Mouse (Mus musculus) limb, embryonic 15.5 days (tissue): Measurements from ENCODE around the gene Cdk6. TPM values are rescaled to one million over a fixed set of nuclear protein-coding genes. Genes with fewer than 3 reads are reported as not detected.

ENCODE experiments used
- ATAC-seq: fragments of 200-750 bp; cut with Nextera tagmentation; 2 replicates; pipeline ENCODE4 v1.8.0; 2017; ENCODE audit warnings: low read depth, moderate TSS enrichment; ENCODE audit not compliant: insufficient number of reproducible peaks, low FRiP score, low TSS enrichment
- H3K27ac ChIP-seq: fragments of 300-500 bp; sonication (generic); 2 replicates; pipeline ENCODE4 v1.5.1; 2015; ENCODE audit warnings: moderate library complexity, mild to moderate bottlenecking, inconsistent platforms
- H3K27me3 ChIP-seq: fragments of 300-500 bp; sonication (generic); 2 replicates; pipeline ENCODE4 v1.6.1; 2015; ENCODE audit warnings: inconsistent platforms
- H3K36me3 ChIP-seq: fragments of 300-500 bp; sonication (generic); 2 replicates; pipeline ENCODE4 v1.6.1; 2015; ENCODE audit warnings: inconsistent platforms
- H3K4me1 ChIP-seq: fragments of 300-500 bp; sonication (generic); 2 replicates; pipeline ENCODE4 v1.6.1; 2015; ENCODE audit warnings: inconsistent platforms
- H3K4me2 ChIP-seq: fragments of 300-500 bp; sonication (generic); 2 replicates; pipeline ENCODE4 v1.6.1; 2015; ENCODE audit warnings: mild to moderate bottlenecking, inconsistent platforms
- H3K4me3 ChIP-seq: fragments of 300-500 bp; sonication (generic); 2 replicates; pipeline ENCODE4 v1.5.1; 2015; ENCODE audit warnings: mild to moderate bottlenecking, inconsistent platforms
- H3K9ac ChIP-seq: fragments of 300-500 bp; sonication (generic); 2 replicates; pipeline ENCODE4 v1.6.1; 2015; ENCODE audit warnings: inconsistent platforms
- H3K9me3 ChIP-seq: fragments of 300-500 bp; sonication (generic); 2 replicates; pipeline ENCODE4 v1.6.1; 2016; ENCODE audit warnings: inconsistent platforms
- WGBS: fragments of 180-500 bp; shearing (Covaris S2); methylation state at CpG from one replicate; pipeline ENCODE4 v1.1.7; 2015; 5-methylcytosine and 5-hydroxymethylcytosine counted together
- polyA plus RNA-seq: library from polyadenylated mRNA; unstranded; fragments of >200 nt; fragmentation: Nextera tagmentation; extraction: Ambion mirVana; gene quantifications from 2 replicates; pipeline ENCODE4 v1.2.1, GENCODE M21; 2015

The Cdk6 gene
- polyA plus RNA-seq, 1 experiment from 2014 or later, result 24.7 TPM

DNA sequence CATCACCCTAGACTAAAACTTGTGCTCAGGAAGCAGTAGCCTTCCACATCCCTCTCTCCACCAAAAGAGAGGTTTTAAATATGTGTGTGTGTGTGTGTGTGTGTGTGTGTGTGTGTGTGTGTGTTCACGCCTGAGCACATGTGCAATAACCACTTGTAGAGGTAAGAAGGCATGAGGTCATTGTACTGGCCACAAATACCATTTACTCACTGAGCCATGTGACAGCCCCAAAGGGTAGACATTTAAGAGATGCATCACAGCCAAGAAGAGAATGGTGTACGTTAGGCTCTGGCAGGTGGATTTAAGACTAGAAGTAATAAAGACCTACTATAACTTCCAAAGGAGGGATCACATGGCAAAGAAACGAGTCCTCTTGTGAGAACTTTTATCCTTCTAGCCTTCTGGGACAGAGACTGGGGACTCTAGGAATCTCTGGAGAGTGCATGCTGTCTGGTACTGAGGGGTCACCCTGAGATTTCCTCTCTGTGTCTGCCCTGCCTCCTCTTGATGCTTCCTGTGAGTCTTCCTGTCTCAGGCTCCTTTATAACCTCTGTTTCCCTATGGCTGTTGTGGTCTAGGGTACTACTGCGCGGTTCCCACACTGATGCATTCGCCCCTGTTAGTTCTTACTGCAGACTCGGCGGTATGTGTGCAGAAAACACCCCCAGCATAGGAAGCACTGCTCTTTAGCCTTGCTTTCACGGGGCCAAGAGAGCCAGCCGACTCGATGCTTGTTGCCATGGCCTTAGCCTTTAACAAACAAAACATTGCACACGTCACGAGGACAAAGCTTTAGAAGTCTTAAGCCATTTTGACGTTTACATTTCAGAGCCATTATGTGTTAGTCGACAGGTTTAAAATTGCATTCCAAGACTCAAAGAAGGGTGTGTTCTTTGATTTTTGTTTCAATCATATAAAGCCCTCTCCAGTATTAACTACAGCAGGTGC is 22.0 kb downstream of the Cdk6 start:
- Histone ChIP-seq H3K4me2 (no peak overlapping the region), H3K27ac (no peak overlapping the region), H3K9me3 (no peaks in the 10 kb centered on the region), H3K36me3 (no peaks in the 10 kb centered on the region), H3K9ac (no peak overlapping the region), H3K4me3 (no peak overlapping the region), H3K4me1 (no peaks in the 10 kb centered on the region), H3K27me3 (no peaks in the 10 kb centered on the region)
- ATAC-seq, result no peak
- 77% methylated on average over 15 of the region's 15 CpGs for WGBS

DNA sequence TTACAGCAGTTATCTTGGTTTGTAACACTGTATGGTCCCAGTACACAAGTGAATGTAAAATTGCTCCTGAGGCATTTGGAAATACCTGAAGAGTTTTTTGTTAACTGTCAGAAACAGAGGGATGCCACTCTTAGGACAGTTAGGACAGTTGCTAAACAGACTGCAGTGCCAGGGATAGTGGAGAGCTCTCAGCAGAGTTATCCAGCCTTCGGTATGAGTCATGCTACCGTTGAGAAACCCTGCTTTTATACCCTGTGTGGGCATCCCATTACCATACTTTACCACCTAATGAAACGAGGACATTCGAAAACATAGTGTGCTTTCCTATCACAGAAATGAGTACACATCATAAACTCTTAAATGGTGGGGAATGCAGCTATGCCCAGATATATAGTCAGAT is 25.8 kb downstream of the Cdk6 start:
- H3K4me2 ChIP-seq, result no peak overlapping the region

DNA sequence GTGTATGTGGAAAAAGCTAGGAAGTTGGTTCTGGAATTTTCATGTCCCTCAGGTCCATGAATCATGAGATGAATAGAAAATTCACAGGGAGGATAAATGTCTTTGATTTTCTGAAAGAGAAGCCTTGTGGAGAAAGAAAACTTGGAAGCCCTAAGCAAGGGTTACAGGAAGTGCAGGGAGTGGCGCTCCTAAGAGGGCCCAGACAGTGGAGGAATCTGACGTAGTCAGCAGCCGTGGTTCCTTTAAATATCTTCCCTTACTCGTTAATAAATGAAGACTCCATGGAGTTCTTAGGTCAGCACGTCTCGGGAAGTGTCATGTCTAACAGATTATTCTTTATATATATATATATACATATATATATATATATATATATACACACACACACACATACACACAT is 28.0 kb downstream of the Cdk6 start:
- WGBS, result 51% methylated on average over 6 of the region's 6 CpGs
- Histone ChIP-seq H3K4me2 (no peak overlapping the region), H3K4me3 (no peak overlapping the region), H3K27me3 (no peaks in the 10 kb centered on the region), H3K9ac (no peak overlapping the region), H3K9me3 (no peaks in the 10 kb centered on the region), H3K36me3 (no peaks in the 10 kb centered on the region), H3K27ac (no peak overlapping the region), H3K4me1 (peaks cover 13% of the 10 kb centered on the region)
- ATAC-seq, result no peak

More for the DNA sequence above, 25.8 kb downstream of the Cdk6 start:
- no peak for ATAC-seq
- WGBS, result 90% methylated on average over 4 of the region's 4 CpGs
- H3K4me3 ChIP-seq, result no peak overlapping the region
- no peak overlapping the region for H3K9ac ChIP-seq
- H3K4me1 ChIP-seq, result peaks cover 4% of the 10 kb centered on the region; the same call in 1 of the 2 replicates
- no peaks in the 10 kb centered on the region for H3K36me3 ChIP-seq
- no peak overlapping the region for H3K27ac ChIP-seq
- no peaks in the 10 kb centered on the region for H3K9me3 ChIP-seq
- H3K27me3 ChIP-seq, result no peaks in the 10 kb centered on the region

DNA sequence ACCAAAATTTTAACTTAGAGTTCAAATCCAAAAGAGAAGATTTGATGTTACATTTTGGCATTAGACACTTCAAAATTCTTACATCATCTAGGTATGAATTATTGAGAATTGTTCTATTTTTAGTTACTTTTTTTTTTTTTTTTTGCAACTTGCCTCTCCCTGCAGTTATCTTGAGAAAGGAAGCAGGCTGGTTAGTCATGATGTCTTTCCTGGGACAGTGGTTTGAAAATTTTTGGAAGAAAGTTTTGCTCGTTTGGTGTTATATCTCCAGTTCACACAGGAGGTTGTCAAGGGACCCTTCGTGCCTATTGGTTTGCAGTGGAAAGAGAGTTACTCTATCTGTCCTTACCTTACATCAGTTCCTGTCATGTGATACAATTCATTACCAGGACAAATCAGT is 29.9 kb downstream of the Cdk6 start:
- no peaks in the 10 kb centered on the region for H3K9me3 ChIP-seq

DNA sequence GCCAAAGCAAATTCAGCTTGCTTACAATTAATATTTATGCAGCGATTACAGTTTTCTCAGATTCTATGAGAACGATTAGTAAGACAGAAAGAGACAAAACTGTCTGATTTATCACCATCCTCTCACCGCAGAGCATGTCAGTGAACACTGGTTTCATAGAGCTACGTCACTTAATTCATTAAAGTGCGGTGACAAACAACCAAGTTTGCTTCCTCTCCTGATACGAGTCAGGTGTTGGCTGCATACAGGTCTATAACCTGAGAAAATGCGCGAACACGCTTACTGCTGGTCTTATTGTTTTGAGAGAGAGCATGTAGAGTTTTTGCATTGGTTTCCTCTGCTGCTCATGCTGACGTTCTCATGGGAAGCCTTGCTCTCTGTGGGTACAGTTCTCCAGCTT is 31.9 kb downstream of the Cdk6 start:
- no peaks in the 10 kb centered on the region for H3K9me3 ChIP-seq
- H3K27me3 ChIP-seq, result no peaks in the 10 kb centered on the region
- H3K36me3 ChIP-seq, result no peaks in the 10 kb centered on the region
- ATAC-seq, result no peak
- no peak overlapping the region for H3K4me2 ChIP-seq
- peaks cover 19% of the 10 kb centered on the region for H3K4me1 ChIP-seq
- no peak overlapping the region for H3K4me3 ChIP-seq
- no peak overlapping the region for H3K27ac ChIP-seq
- no peak overlapping the region for H3K9ac ChIP-seq
- 81% methylated on average over 10 of the region's 10 CpGs for WGBS

More for the DNA sequence above, 29.9 kb downstream of the Cdk6 start:
- no peak overlapping the region for H3K4me2 ChIP-seq
- H3K4me1 ChIP-seq, result peaks cover 16% of the 10 kb centered on the region
- H3K9ac ChIP-seq, result no peak overlapping the region
- no peaks in the 10 kb centered on the region for H3K36me3 ChIP-seq
- no peak overlapping the region for H3K27ac ChIP-seq
- ATAC-seq, result no peak
- 86% methylated on average over 2 of the region's 2 CpGs for whole genome bisulfite sequencing
- H3K4me3 ChIP-seq, result no peak overlapping the region
- no peaks in the 10 kb centered on the region for H3K27me3 ChIP-seq

DNA sequence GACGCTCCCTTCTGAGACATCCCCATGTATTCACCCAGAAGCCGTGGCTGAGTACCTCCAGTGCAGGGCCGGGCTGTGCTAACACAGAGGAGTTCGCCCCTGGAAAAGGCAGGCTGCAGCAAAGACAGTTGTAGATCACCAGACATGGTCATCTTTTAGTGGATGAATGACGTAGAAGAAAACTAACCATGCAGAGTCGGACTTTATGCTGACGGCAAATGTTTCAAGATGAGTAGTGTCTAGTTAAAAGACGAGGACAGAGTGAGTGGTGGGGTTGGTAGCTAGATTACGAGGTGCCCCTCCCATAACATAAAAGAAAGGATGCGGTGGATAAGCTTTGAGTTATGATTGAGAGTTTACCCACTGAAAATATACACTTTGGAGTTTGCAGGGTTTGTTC is 33.5 kb downstream of the Cdk6 start:
- no peaks in the 10 kb centered on the region for H3K27me3 ChIP-seq
- 77% methylated on average over 10 of the region's 10 CpGs for WGBS
- H3K4me2 ChIP-seq, result no peak overlapping the region
- no peak overlapping the region for H3K27ac ChIP-seq
- peaks cover 14% of the 10 kb centered on the region for H3K4me1 ChIP-seq
- H3K9me3 ChIP-seq, result no peaks in the 10 kb centered on the region
- H3K9ac ChIP-seq, result no peak overlapping the region
- H3K4me3 ChIP-seq, result no peak overlapping the region
- ATAC-seq, result no peak
- H3K36me3 ChIP-seq, result no peaks in the 10 kb centered on the region

DNA sequence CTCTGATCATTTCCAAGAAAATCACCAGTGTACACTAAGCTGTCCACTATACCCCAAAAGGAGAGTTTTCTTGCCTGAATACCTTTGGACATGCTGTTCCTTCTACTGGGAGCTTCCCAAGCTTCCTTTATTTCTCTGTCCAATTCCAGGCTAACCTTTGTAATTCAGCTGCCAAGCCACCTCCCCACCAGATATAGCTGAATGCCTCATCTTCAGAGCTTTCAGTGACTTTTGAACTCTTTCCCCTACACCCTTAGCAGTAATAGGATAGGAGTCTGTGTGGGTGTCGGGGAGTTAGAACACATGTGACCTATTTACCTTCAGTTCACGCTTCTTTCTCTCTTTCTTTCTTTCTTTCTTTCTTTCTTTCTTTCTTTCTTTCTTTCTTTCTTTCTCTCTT is 34.9 kb downstream of the Cdk6 start:
- whole genome bisulfite sequencing, result 92% methylated on average over 2 of the region's 2 CpGs
- no peak overlapping the region for H3K4me3 ChIP-seq
- no peak for ATAC-seq
- H3K27ac ChIP-seq, result no peak overlapping the region
- H3K9ac ChIP-seq, result no peak overlapping the region
- no peaks in the 10 kb centered on the region for H3K9me3 ChIP-seq
- peaks cover 14% of the 10 kb centered on the region for H3K4me1 ChIP-seq
- H3K4me2 ChIP-seq, result no peak overlapping the region
- H3K36me3 ChIP-seq, result no peaks in the 10 kb centered on the region
- no peaks in the 10 kb centered on the region for H3K27me3 ChIP-seq

DNA sequence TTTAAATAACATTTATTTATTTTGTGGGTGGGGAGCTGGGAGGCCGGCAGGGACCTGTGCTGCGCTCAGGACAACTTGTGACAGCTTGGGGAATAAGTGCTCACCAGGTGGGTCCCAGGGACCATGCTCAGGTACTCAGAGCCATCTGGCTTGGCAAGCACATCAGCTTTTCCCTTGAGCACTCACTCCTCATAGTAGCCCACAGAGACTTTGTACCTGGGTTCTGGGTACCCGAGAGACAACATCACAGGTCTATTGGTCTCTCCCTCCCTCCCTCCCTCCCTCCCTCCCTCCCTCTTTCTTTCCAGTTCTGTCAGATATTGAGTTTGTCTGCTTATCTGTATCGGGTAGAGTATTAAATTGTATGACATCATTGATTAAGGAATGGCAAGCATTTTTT is 38.0 kb downstream of the Cdk6 start:
- Histone ChIP-seq H3K36me3 (no peaks in the 10 kb centered on the region), H3K27ac (no peak overlapping the region), H3K4me2 (no peak overlapping the region), H3K4me1 (peaks cover 6% of the 10 kb centered on the region), H3K4me3 (no peak overlapping the region), H3K9me3 (no peaks in the 10 kb centered on the region), H3K27me3 (no peaks in the 10 kb centered on the region), H3K9ac (no peak overlapping the region)
- ATAC-seq, result no peak
- 70% methylated on average over 4 of the region's 4 CpGs for WGBS

DNA sequence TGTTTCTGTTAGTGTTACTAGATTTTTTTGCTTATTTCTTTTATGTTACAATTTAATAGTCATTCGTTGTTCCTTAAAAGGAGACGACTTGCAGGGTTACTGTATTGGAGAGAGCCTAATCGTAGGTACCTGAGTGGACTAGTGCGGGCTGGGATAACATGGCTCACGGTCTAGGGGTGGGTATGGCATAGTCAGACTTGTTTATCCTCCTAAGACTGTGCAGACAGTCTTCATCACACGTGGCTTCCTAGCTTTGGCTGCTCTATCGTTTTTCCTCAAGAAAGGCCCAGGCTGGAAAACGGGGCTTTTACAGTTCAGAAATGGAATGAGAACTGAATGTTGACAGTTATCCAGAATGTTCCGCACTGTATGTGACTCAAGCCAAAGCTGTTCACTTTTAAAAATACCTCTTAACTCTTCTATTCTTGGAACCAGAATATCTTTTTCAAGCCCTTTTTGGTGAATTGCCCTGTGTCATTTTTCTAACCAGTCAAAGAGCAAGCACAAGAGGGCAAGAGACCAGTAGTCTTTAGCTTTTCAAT is 39.5 kb downstream of the Cdk6 start:
- no peaks in the 10 kb centered on the region for H3K9me3 ChIP-seq
- no peak overlapping the region for H3K27ac ChIP-seq

DNA sequence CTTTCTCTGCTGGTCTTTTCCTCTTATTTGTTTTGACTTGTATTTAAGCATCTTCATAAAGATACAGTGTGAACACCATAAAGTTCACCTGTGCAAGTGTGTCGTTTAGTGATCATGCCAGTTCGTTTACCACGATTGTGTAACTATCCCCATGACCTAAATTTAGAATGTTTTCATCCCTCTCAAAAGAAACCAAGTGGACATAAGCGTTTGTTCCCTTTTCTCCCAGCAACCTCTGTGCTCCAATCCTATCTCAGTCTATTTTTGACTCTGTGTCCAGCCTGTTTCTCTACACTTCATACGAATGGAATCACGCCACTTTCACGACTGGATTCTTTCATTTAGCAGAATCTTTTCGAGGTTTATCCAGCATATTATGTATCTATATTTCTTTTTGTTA is 40.5 kb downstream of the Cdk6 start:
- Histone ChIP-seq H3K4me3 (no peak overlapping the region), H3K36me3 (no peaks in the 10 kb centered on the region), H3K9ac (no peak overlapping the region), H3K9me3 (no peaks in the 10 kb centered on the region), H3K4me2 (no peak overlapping the region), H3K4me1 (peaks cover 5% of the 10 kb centered on the region), H3K27ac (no peak overlapping the region), H3K27me3 (no peaks in the 10 kb centered on the region)
- WGBS, result 75% methylated on average over 8 of the region's 8 CpGs
- ATAC-seq, result no peak

More for the DNA sequence above, 39.5 kb downstream of the Cdk6 start:
- Histone ChIP-seq H3K36me3 (no peaks in the 10 kb centered on the region), H3K4me2 (no peak overlapping the region), H3K27me3 (no peaks in the 10 kb centered on the region), H3K9ac (no peak overlapping the region), H3K4me1 (peaks cover 3% of the 10 kb centered on the region; the same call in 1 of the 2 replicates), H3K4me3 (no peak overlapping the region)
- 52% methylated on average over 9 of the region's 9 CpGs for WGBS
- peak; percentile 48; the same call in 1 of the 2 replicates for ATAC-seq

DNA sequence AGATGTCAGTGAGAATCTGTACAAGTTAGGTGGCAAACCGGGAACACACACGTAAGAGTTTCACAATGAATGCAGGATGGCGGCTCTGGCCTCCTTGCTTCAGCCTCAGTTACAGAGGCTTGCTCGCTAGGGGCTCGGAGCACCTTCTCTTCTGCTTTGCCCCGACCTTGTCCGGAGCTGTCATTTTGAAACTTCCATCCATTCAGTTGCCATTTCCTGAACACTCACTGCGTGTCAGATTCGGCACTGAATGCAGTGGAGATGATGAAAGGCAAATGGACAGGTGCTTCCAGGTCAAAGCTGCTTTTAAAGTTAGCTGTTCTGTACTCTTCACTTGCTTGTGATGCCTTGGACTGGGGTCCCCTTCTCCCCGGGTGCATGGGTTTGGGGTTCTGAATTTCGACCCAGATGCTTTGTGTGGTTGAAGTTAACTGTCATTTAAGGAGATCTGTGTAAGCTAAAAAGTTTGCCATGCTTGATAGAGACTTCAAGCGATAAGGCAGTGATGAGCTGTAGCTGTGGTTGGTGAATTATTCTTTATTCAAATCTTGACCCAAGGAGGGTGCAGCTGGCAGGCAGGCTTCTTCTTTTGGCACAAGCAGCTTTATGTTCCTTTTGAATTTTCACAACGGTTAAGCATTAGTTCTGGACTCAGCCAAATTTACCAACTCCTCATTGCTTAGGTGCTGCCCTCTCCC is 41.2 kb downstream of the Cdk6 start:
- no peak overlapping the region for H3K4me3 ChIP-seq
- no peaks in the 10 kb centered on the region for H3K27me3 ChIP-seq
- H3K4me1 ChIP-seq, result peaks cover 2% of the 10 kb centered on the region; the same call in 1 of the 2 replicates
- no peaks in the 10 kb centered on the region for H3K9me3 ChIP-seq
- no peak overlapping the region for H3K4me2 ChIP-seq
- H3K27ac ChIP-seq, result no peak overlapping the region
- no peak for ATAC-seq
- WGBS, result 78% methylated on average over 13 of the region's 13 CpGs
- H3K36me3 ChIP-seq, result no peaks in the 10 kb centered on the region
- no peak overlapping the region for H3K9ac ChIP-seq

DNA sequence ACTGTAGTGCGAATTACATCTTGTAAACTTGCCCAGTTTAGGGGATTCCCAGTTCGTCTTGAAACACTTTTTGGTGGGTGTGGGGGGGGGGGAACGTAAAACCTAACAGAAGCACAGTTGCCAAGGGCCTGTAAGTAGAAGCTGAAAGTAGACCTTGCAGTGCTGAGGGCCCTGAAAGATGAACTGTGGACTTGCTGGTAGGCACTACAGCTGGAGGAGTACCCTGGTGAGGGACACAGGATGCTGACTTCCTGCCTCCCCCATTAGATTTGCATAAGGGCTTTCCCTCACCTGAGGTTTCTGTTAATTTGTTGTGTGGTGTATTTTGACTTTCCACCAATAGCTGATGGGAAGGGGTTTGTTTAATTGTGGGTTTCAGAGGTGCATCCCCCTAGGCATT is 42.3 kb downstream of the Cdk6 start:
- Histone ChIP-seq H3K9ac (no peak overlapping the region), H3K36me3 (no peaks in the 10 kb centered on the region), H3K27me3 (no peaks in the 10 kb centered on the region), H3K27ac (no peak overlapping the region), H3K4me3 (no peak overlapping the region), H3K4me2 (no peak overlapping the region), H3K9me3 (no peaks in the 10 kb centered on the region), H3K4me1 (peaks cover 2% of the 10 kb centered on the region; the same call in 1 of the 2 replicates)
- 52% methylated on average over 3 of the region's 3 CpGs for WGBS
- no peak for ATAC-seq
